Mouse (Mus musculus) liver, embryonic 11.5 days (tissue): ENCODE results near the gene Cubn. TPM values are rescaled to one million over a fixed set of nuclear protein-coding genes. Genes with fewer than 3 reads are reported as not detected.

Experiments
- ATAC-seq: fragments of 200-750 bp; cut with Nextera tagmentation; replicated peaks from 2 replicates; pipeline ENCODE4 v1.8.0; 2017; ENCODE audit warnings: moderate number of reproducible peaks, mild to moderate bottlenecking, moderate TSS enrichment, moderate library complexity; ENCODE audit not compliant: low FRiP score
- DNase-seq: peaks from one replicate; pipeline ENCODE4 v3.0.0-alpha.2; 2017; ENCODE audit warnings: low spot score
- H3K27ac ChIP-seq: fragments of 300-500 bp; sonication (generic); 2 replicates; pipeline ENCODE4 v1.5.1; 2014; ENCODE audit warnings: mild to moderate bottlenecking, low read depth, low read length, control low read depth
- H3K27me3 ChIP-seq: fragments of 300-500 bp; sonication (generic); replicated peaks from 2 replicates; pipeline ENCODE4 v1.6.1; 2014; ENCODE audit warnings: low read length, mixed read lengths; ENCODE audit not compliant: control insufficient read depth, insufficient read depth
- H3K36me3 ChIP-seq: fragments of 300-500 bp; sonication (generic); 2 replicates; pipeline ENCODE4 v1.6.1; 2014; ENCODE audit warnings: mild to moderate bottlenecking, low read length, moderate library complexity, mixed read lengths; ENCODE audit not compliant: control insufficient read depth, insufficient read depth
- H3K4me1 ChIP-seq: fragments of 300-500 bp; sonication (generic); replicated peaks from 2 replicates; pipeline ENCODE4 v1.6.1; 2014; ENCODE audit warnings: low read length, mixed read lengths; ENCODE audit not compliant: control insufficient read depth, insufficient read depth
- H3K4me2 ChIP-seq: fragments of 300-500 bp; sonication (generic); 2 replicates; pipeline ENCODE4 v1.6.1; 2014; ENCODE audit warnings: mild to moderate bottlenecking, control low read depth, moderate library complexity
- H3K4me3 ChIP-seq: fragments of 300-500 bp; sonication (generic); 2 replicates; pipeline ENCODE4 v1.5.1; 2014; ENCODE audit warnings: low read depth, low read length, control low read depth
- H3K9ac ChIP-seq: fragments of 300-500 bp; sonication (generic); 2 replicates; pipeline ENCODE4 v1.6.1; 2014; ENCODE audit warnings: low read depth, low read length, control low read depth
- H3K9me3 ChIP-seq: fragments of 300-500 bp; sonication (generic); 2 replicates; pipeline ENCODE4 v1.6.1; 2016; ENCODE audit warnings: low read length, inconsistent platforms, mixed read lengths; ENCODE audit not compliant: control insufficient read depth
- WGBS: fragments of 180-500 bp; shearing (Covaris S2); extraction: QIAGEN DNeasy Blood & Tissue Kit; methylation state at CpG from one replicate; pipeline ENCODE4 v1.1.7; 2014; 5-methylcytosine and 5-hydroxymethylcytosine counted together
- polyA plus RNA-seq: library from polyadenylated mRNA; unstranded; fragments of >200 nt; fragmentation: Nextera tagmentation; extraction: Ambion mirVana; gene quantifications from 2 replicates; pipeline ENCODE4 v1.2.1, GENCODE M21; 2014

Cubn gene
- polyA plus RNA-seq, 1 experiment from 2014 or later, result 0.15 TPM

- no peak overlapping the region for H3K4me2 ChIP-seq
- no peak for DNase-seq
- WGBS, result 84% methylated on average over 4 of the region's 4 CpGs
- no peak overlapping the region for H3K4me3 ChIP-seq
- H3K27me3 ChIP-seq, result no peaks in the 10 kb centered on the region
- H3K27ac ChIP-seq, result no peak overlapping the region
- H3K9ac ChIP-seq, result no peak overlapping the region
- H3K4me1 ChIP-seq, result no peaks in the 10 kb centered on the region
- ATAC-seq, result no peak
- no peaks in the 10 kb centered on the region for H3K36me3 ChIP-seq
- no peaks in the 10 kb centered on the region for H3K9me3 ChIP-seq
Observed at GRCm38 (mm10) chr2:13469641-13470040, 22.0 kb downstream of the Cubn start.

- Histone ChIP-seq H3K9me3 (no peaks in the 10 kb centered on the region), H3K27ac (no peak overlapping the region), H3K27me3 (no peaks in the 10 kb centered on the region), H3K4me1 (no peaks in the 10 kb centered on the region), H3K36me3 (no peaks in the 10 kb centered on the region), H3K4me3 (no peak overlapping the region), H3K9ac (no peak overlapping the region), H3K4me2 (no peak overlapping the region)
- 93% methylated on average over 3 of the region's 3 CpGs for WGBS
- no peak for ATAC-seq
- no peak for DNase-seq
Observed at GRCm38 (mm10) chr2:13466685-13467084, 24.9 kb downstream of the Cubn start.

- H3K4me3 ChIP-seq, result no peak overlapping the region
- no peak overlapping the region for H3K4me2 ChIP-seq
- ATAC-seq (no peak), DNase-seq (no peak)
- WGBS, result 90% methylated on average over 2 of the region's 2 CpGs
- H3K27ac ChIP-seq, result no peak overlapping the region
- H3K27me3 ChIP-seq, result no peaks in the 10 kb centered on the region
- no peaks in the 10 kb centered on the region for H3K36me3 ChIP-seq
- no peaks in the 10 kb centered on the region for H3K9me3 ChIP-seq
- no peak overlapping the region for H3K9ac ChIP-seq
- no peaks in the 10 kb centered on the region for H3K4me1 ChIP-seq
Observed at GRCm38 (mm10) chr2:13458088-13458487, 33.5 kb downstream of the Cubn start.

GRCm38 (mm10) chr2:13456821-13457220 lies 34.8 kb downstream of the Cubn start:
- no peak overlapping the region for H3K4me2 ChIP-seq
- no peaks in the 10 kb centered on the region for H3K9me3 ChIP-seq
- H3K4me3 ChIP-seq, result no peak overlapping the region
- ATAC-seq, result no peak
- H3K9ac ChIP-seq, result no peak overlapping the region
- WGBS, result 60% methylated on average over 1 of the region's 1 CpGs
- H3K27ac ChIP-seq, result no peak overlapping the region
- H3K36me3 ChIP-seq, result no peaks in the 10 kb centered on the region
- no peaks in the 10 kb centered on the region for H3K27me3 ChIP-seq
- H3K4me1 ChIP-seq, result no peaks in the 10 kb centered on the region
- DNase-seq, result no peak

GRCm38 (mm10) chr2:13451495-13452491 lies 39.8 kb downstream of the Cubn start:
- Histone ChIP-seq H3K9me3 (no peaks in the 10 kb centered on the region), H3K4me1 (no peaks in the 10 kb centered on the region), H3K4me3 (no peak overlapping the region), H3K4me2 (no peak overlapping the region), H3K27ac (no peak overlapping the region), H3K27me3 (no peaks in the 10 kb centered on the region), H3K36me3 (no peaks in the 10 kb centered on the region), H3K9ac (no peak overlapping the region)
- ATAC-seq (no peak), DNase-seq (no peak)
- 69% methylated on average over 13 of the region's 13 CpGs for WGBS

- DNase-seq, result no peak
- no peaks in the 10 kb centered on the region for H3K4me1 ChIP-seq
- ATAC-seq, result no peak
- H3K4me2 ChIP-seq, result no peak overlapping the region
- H3K36me3 ChIP-seq, result no peaks in the 10 kb centered on the region
- WGBS, result 65% methylated on average over 3 of the region's 3 CpGs
- no peak overlapping the region for H3K27ac ChIP-seq
- H3K9me3 ChIP-seq, result no peaks in the 10 kb centered on the region
- no peak overlapping the region for H3K9ac ChIP-seq
- no peak overlapping the region for H3K4me3 ChIP-seq
- no peaks in the 10 kb centered on the region for H3K27me3 ChIP-seq
Observed at GRCm38 (mm10) chr2:13450895-13451294, 40.7 kb downstream of the Cubn start.

- H3K4me2 ChIP-seq, result no peak overlapping the region
- H3K36me3 ChIP-seq, result no peaks in the 10 kb centered on the region
- no peaks in the 10 kb centered on the region for H3K9me3 ChIP-seq
- no peaks in the 10 kb centered on the region for H3K4me1 ChIP-seq
- no peak overlapping the region for H3K9ac ChIP-seq
- DNase-seq (no peak), ATAC-seq (no peak)
- no peaks in the 10 kb centered on the region for H3K27me3 ChIP-seq
- H3K4me3 ChIP-seq, result no peak overlapping the region
- H3K27ac ChIP-seq, result no peak overlapping the region
- 74% methylated on average over 2 of the region's 2 CpGs for WGBS
Observed at GRCm38 (mm10) chr2:13450470-13450869, 41.1 kb downstream of the Cubn start.

- no peak for DNase-seq
Observed at GRCm38 (mm10) chr2:13445156-13445555, 46.5 kb downstream of the Cubn start.

GRCm38 (mm10) chr2:13438983-13439382 lies 52.6 kb downstream of the Cubn start:
- H3K9ac ChIP-seq, result no peak overlapping the region
- H3K4me1 ChIP-seq, result no peaks in the 10 kb centered on the region
- no peak for DNase-seq
- no peak for ATAC-seq
- no peaks in the 10 kb centered on the region for H3K9me3 ChIP-seq
- no peak overlapping the region for H3K4me2 ChIP-seq
- H3K36me3 ChIP-seq, result no peaks in the 10 kb centered on the region
- H3K27me3 ChIP-seq, result no peaks in the 10 kb centered on the region
- H3K4me3 ChIP-seq, result no peak overlapping the region
- no peak overlapping the region for H3K27ac ChIP-seq
- 63% methylated on average over 1 of the region's 1 CpGs for WGBS

More at GRCm38 (mm10) chr2:13445156-13445555, 46.5 kb downstream of the Cubn start:
- 84% methylated on average over 4 of the region's 4 CpGs for WGBS
- H3K27ac ChIP-seq, result no peak overlapping the region
- H3K4me1 ChIP-seq, result no peaks in the 10 kb centered on the region
- H3K27me3 ChIP-seq, result no peaks in the 10 kb centered on the region
- H3K4me3 ChIP-seq, result no peak overlapping the region
- H3K36me3 ChIP-seq, result no peaks in the 10 kb centered on the region
- no peak overlapping the region for H3K9ac ChIP-seq
- H3K9me3 ChIP-seq, result no peaks in the 10 kb centered on the region
- ATAC-seq, result no peak
- no peak overlapping the region for H3K4me2 ChIP-seq
